Comparison of ENCODE assay signal across 16 mouse cellular contexts in genomic region chr8:29460119-29460518, GRCm38 (mm10).
DNase-seq lines count a peak whose midpoint lies in the region; TF ChIP-seq lines count a peak whose summit lies in the region.
"Had no signal": no experiment of that assay in that cellular context is flagged by ENCODE, and none has a peak within 500 bp of the region (broad histone marks: within the 10 kb centered on the region; RNA-seq: fewer than 3 reads in every experiment).

No protein-coding gene starts in this region.

- TF ChIP-seq CTCF in brain, embryonic 14.5 days (IDR thresholded peaks at IDR 0.05; ENCODE audit: borderline replicate concordance, extremely low read depth, insufficient read depth, insufficient read length): no peak

- no peaks in the 10 kb centered on the region for H3K9me3 ChIP-seq in midbrain, embryonic 10.5 days (replicated peaks)
- H3K9me3 ChIP-seq: embryonic facial prominence, embryonic 12.5 days; heart, embryonic 13.5 days had no signal

- no peaks in the 10 kb centered on the region for H3K36me3 ChIP-seq in midbrain, embryonic 10.5 days
- H3K36me3 ChIP-seq: embryonic facial prominence, embryonic 12.5 days; heart, embryonic 13.5 days had no signal

- peak; percentile 35 for DNase-seq in adrenal gland, adult 2 months
- DNase-seq in adrenal gland, postnatal 4 days (ENCODE audit: low spot score in 2 of 2): no peak
- DNase-seq in Muller cell, postnatal 12 days (ENCODE audit: inconsistent ontology term): peak; percentile 48
- peak; percentile 16 for DNase-seq in adrenal gland, postnatal 14 days
- DNase-seq in brain, embryonic 14.5 days (ENCODE audit: low read depth): peak; percentile 4
- DNase-seq in c-Kit-positive CD71-positive TER-119-positive erythroid progenitor cells, embryonic 14.5 days (ENCODE audit: low spot score): no peak
- no peak for DNase-seq in midbrain, embryonic 10.5 days (ENCODE audit: low spot score)
- DNase-seq: cerebellum, adult 11-12 months; cerebellum, adult 9-10 months; cerebellum, postnatal 25 days; gastrocnemius, postnatal 36 days; heart, adult 11 months; heart, postnatal 36 days had no signal

- WGBS in midbrain, embryonic 10.5 days: 66% methylated on average over 1 of the region's 1 CpGs

- H3K27me3 ChIP-seq in midbrain, embryonic 10.5 days (ENCODE audit: low read depth, poor library complexity, severe bottlenecking): no peaks in the 10 kb centered on the region
- H3K27me3 ChIP-seq: embryonic facial prominence, embryonic 12.5 days; heart, embryonic 13.5 days; Patski had no signal

- no peak overlapping the region for H3K4me3 ChIP-seq in midbrain, embryonic 10.5 days
- H3K4me3 ChIP-seq: embryonic facial prominence, embryonic 12.5 days; heart, embryonic 13.5 days had no signal

- TF ChIP-seq POLR2A in brain, embryonic 14.5 days (IDR thresholded peaks at IDR 0.05; ENCODE audit: borderline replicate concordance, extremely low read depth, insufficient read depth, insufficient read length, poor library complexity, severe bottlenecking): no peak

- no peaks in the 10 kb centered on the region for H3K4me1 ChIP-seq in midbrain, embryonic 10.5 days
- H3K4me1 ChIP-seq: embryonic facial prominence, embryonic 12.5 days; heart, embryonic 13.5 days had no signal

- H3K27ac ChIP-seq in midbrain, embryonic 10.5 days (replicated peaks): no peak overlapping the region
- H3K27ac ChIP-seq: embryonic facial prominence, embryonic 12.5 days; heart, embryonic 13.5 days had no signal

Comparison
In these comparisons a context has a peak if more than half of its experiments do, and no peak if none do; other contexts are left out.
1. DNase-seq: peak in adrenal gland, adult 2 months (single experiment), Muller cell, postnatal 12 days (single experiment), adrenal gland, postnatal 14 days (single experiment) and brain, embryonic 14.5 days (single experiment); none in adrenal gland, postnatal 4 days (0 of 2), c-Kit-positive CD71-positive TER-119-positive erythroid progenitor cells, embryonic 14.5 days (single experiment) and midbrain, embryonic 10.5 days (single experiment).